Mouse (Mus musculus) ES-Bruce4 (cell line): ENCODE measurements around the gene Wbp2. TPM values are rescaled to one million over a fixed set of nuclear protein-coding genes. Genes with fewer than 3 reads are reported as not detected.

Experiments used
- H3K27ac ChIP-seq: 2 replicates; pipeline ENCODE4 v1.5.1; 2012; ENCODE audit warnings: low read length, inconsistent platforms; ENCODE audit not compliant: insufficient read depth
- H3K27me3 ChIP-seq: 2 replicates; pipeline ENCODE4 v1.6.1; 2012; ENCODE audit warnings: mild to moderate bottlenecking, low read length, inconsistent platforms; ENCODE audit not compliant: control insufficient read depth, poor library complexity, insufficient read depth, severe bottlenecking
- H3K36me3 ChIP-seq: 2 replicates; pipeline ENCODE4 v1.6.1; 2012; ENCODE audit warnings: inconsistent platforms, mild to moderate bottlenecking, low read length, moderate library complexity; ENCODE audit not compliant: control insufficient read depth, poor library complexity, insufficient read depth, severe bottlenecking
- H3K4me1 ChIP-seq: one replicate; pipeline ENCODE4 v1.8.1; 2011; ENCODE audit warnings: low read length; ENCODE audit not compliant: control insufficient read depth, insufficient read depth
- H3K4me3 ChIP-seq: 2 replicates; pipeline ENCODE4 v1.5.1; 2011; ENCODE audit warnings: low read depth, mild to moderate bottlenecking, low read length
- H3K9ac ChIP-seq: 2 replicates; pipeline ENCODE4 v1.6.1; 2012; ENCODE audit warnings: low read depth, mild to moderate bottlenecking, inconsistent platforms; ENCODE audit not compliant: poor library complexity, severe bottlenecking
- H3K9me3 ChIP-seq: replicated peaks from 2 replicates; pipeline ENCODE4 v1.6.1; 2012; ENCODE audit warnings: mild to moderate bottlenecking, low read length, inconsistent platforms; ENCODE audit not compliant: control insufficient read depth, poor library complexity, insufficient read depth, severe bottlenecking
- CTCF ChIP-seq: IDR thresholded peaks from one replicate; pipeline ENCODE4 v1.8.1; 2011; ENCODE audit warnings: low read depth, low read length
- EP300 ChIP-seq: IDR thresholded peaks from 2 replicates; pipeline ENCODE4 v1.6.1; 2011; ENCODE audit warnings: low read depth, low read length; ENCODE audit not compliant: insufficient read depth
- POLR2A ChIP-seq: IDR thresholded peaks from one replicate; pipeline ENCODE4 v1.8.1; 2011; ENCODE audit warnings: low read length; ENCODE audit not compliant: insufficient read depth
- polyA plus RNA-seq: library from polyadenylated mRNA; stranded (reverse); fragments of >200 nt; gene quantifications from 2 replicates; pipeline ENCODE4 v1.2.4, GENCODE M21; 2011; ENCODE audit warnings: low read depth; ENCODE audit not compliant: missing spikeins, insufficient read depth, insufficient read length

Wbp2 gene
- polyA plus RNA-seq, 1 experiment = 179 TPM

- Histone ChIP-seq H3K9me3 (no peaks in the 10 kb centered on the region), H3K4me1 (peaks cover 3% of the 10 kb centered on the region), H3K27ac (no peak within 1 kb of the TSS), H3K27me3 (no peaks in the 10 kb centered on the region), H3K9ac (peak within 1 kb of the TSS; percentile 33), H3K36me3 (peaks cover 11% of the 10 kb centered on the region), H3K4me3 (peak within 1 kb of the TSS; percentile 55)
- TF ChIP-seq POLR2A (no peak), EP300 (peak; percentile 61; the same call in 1 of the 2 replicates), CTCF (peak; percentile 65)
Measured at GRCm38 (mm10) chr11:116130488-116131205, 43.9 kb upstream of the Wbp2 start, which contains the start of gene Trim65. TSS of gene Trim65 (minus strand) at chr11:116131128.

GRCm38 (mm10) chr11:116129993-116130487, 43.2 kb upstream of the Wbp2 start:
- peaks cover 3% of the 10 kb centered on the region for H3K4me1 ChIP-seq
- no peaks in the 10 kb centered on the region for H3K27me3 ChIP-seq
- TF ChIP-seq CTCF (no peak), EP300 (no peak), POLR2A (no peak)
- no peaks in the 10 kb centered on the region for H3K9me3 ChIP-seq
- H3K27ac ChIP-seq = no peak overlapping the region
- H3K4me3 ChIP-seq = peak overlapping the region; percentile 55
- peak overlapping the region; percentile 33; the same call in 1 of the 2 replicates for H3K9ac ChIP-seq
- peaks cover 11% of the 10 kb centered on the region for H3K36me3 ChIP-seq

DNA sequence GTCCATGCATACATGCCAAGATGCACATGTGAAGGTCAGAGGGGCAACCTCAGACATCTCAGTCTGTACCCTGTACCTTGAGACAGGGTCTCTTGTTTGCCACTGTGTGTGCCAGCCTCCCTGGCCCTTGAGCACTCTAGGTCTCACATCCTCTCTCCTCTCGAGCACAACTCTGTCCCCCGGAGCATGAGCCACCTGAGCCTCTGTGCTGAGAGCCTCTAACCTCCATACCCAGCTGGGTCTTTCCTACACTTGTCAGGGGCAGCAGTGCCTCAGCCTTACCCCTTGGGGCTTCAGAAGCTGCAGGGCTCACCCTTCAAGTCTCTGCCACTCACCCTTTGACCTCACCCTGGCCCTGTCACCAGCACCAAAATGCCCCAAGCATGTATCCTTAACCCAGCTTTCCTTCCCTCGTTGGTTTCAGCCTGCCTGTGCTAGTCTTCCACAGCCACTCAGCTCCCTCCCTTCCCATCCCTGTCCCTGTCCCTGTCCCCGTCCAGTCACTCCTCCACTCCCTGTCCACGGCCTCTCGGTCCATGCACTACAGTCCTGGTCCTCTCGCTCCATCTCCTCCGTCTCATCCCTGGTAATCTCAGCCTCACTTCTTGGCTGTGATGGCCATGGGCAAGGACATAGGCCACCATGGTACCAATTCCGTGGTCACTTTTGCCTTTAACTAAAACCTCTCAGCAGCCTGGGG, 42.4 kb upstream of the Wbp2 start:
- H3K27ac ChIP-seq = no peak overlapping the region
- H3K4me3 ChIP-seq = no peak overlapping the region
- peaks cover 3% of the 10 kb centered on the region for H3K4me1 ChIP-seq
- no peaks in the 10 kb centered on the region for H3K9me3 ChIP-seq
- no peaks in the 10 kb centered on the region for H3K27me3 ChIP-seq
- H3K9ac ChIP-seq = no peak overlapping the region
- TF ChIP-seq POLR2A = no peak
- no peak for TF ChIP-seq EP300
- no peak for TF ChIP-seq CTCF
- H3K36me3 ChIP-seq = peaks cover 11% of the 10 kb centered on the region

DNA sequence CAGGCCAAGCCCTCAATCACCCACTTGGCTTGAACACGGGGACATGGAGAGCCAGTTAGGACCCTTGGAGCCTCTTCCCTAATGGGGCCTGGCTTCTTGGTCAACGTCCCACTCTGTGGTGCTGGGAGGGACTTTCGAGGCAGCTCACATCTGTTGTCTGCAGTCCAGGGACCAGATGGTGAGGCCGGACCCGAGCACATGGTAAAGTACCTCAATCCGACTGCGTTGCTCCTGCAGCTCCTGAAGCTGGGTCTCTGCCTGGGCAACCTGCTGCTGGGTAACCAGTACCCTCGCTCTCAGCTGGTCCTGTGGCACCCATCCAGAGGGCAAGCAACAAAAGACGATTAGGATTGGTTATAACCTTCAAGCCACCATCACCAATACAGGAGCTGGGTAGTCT, 41.2 kb upstream of the Wbp2 start:
- no peaks in the 10 kb centered on the region for H3K27me3 ChIP-seq
- H3K4me3 ChIP-seq = no peak overlapping the region
- H3K36me3 ChIP-seq = peaks cover 11% of the 10 kb centered on the region
- no peak overlapping the region for H3K9ac ChIP-seq
- no peaks in the 10 kb centered on the region for H3K9me3 ChIP-seq
- no peak overlapping the region for H3K27ac ChIP-seq
- H3K4me1 ChIP-seq = peaks cover 3% of the 10 kb centered on the region
- TF ChIP-seq POLR2A = no peak
- no peak for TF ChIP-seq EP300
- TF ChIP-seq CTCF = no peak

GRCm38 (mm10) chr11:116127156-116127980, 40.6 kb upstream of the Wbp2 start, which contains the start of gene Trim47:
TSS of gene Trim47 (minus strand) at chr11:116127210.
- Histone ChIP-seq H3K36me3 (peaks cover 7% of the 10 kb centered on the region), H3K9ac (no peak within 1 kb of the TSS; the same call in 1 of the 2 replicates), H3K27ac (no peak within 1 kb of the TSS)

More at GRCm38 (mm10) chr11:116127156-116127980, 40.6 kb upstream of the Wbp2 start, which contains the start of gene Trim47:
- Histone ChIP-seq H3K4me3 (peak within 1 kb of the TSS; percentile 43), H3K4me1 (peaks cover 3% of the 10 kb centered on the region), H3K27me3 (no peaks in the 10 kb centered on the region), H3K9me3 (no peaks in the 10 kb centered on the region)
- TF ChIP-seq EP300 (no peak), CTCF (no peak), POLR2A (no peak)
